Mouse (Mus musculus): ENCODE data around the gene Ticam1. TPM values are rescaled to one million over a fixed set of nuclear protein-coding genes. Genes with fewer than 3 reads are reported as not detected.

The Ticam1 gene
- polyA plus RNA-seq, 1 experiment from 2014 or later, result 4.2 TPM

DNA sequence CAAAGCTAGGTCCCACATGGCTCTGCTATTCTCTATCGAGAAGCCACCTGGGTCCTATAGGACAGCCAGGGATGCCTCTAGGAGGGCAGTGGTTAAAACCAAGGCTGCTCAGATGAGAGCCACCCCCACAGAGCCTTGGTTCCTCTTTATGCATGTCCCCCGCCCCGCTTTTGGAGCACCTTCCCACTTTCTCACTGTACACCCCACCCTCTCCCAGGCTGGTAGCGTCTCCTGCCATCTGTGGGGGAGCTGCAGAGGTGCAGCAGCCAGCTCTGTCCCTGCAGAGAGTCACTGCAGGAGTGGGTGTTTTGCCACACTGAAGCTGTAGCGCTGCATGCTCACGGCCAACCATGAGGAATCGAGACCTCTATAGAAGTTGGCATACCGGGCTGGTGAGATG is 6.7 kb upstream of the Ticam1 start:
- H3K9ac ChIP-seq (ENCODE audit: low read depth, low read length), result no peak overlapping the region
- no peak overlapping the region for H3K4me2 ChIP-seq (ENCODE audit: low read depth, low read length)
- WGBS (ENCODE audit: insufficient replicate concordance), result 71% methylated on average over 8 of the region's 8 CpGs
- no peaks in the 10 kb centered on the region for H3K27me3 ChIP-seq (ENCODE audit: control insufficient read depth, insufficient read depth, low read depth, low read length)
- no peak overlapping the region for H3K27ac ChIP-seq (ENCODE audit: low read length)
- H3K4me1 ChIP-seq (ENCODE audit: control insufficient read depth, low read depth, low read length), result peaks cover 35% of the 10 kb centered on the region
- H3K4me3 ChIP-seq (ENCODE audit: low read depth, low read length), result no peak overlapping the region
- no peak for ATAC-seq (ENCODE audit: low read depth)
- H3K36me3 ChIP-seq (ENCODE audit: control insufficient read depth, insufficient read depth), result peaks cover 20% of the 10 kb centered on the region
- H3K9me3 ChIP-seq (replicated peaks; ENCODE audit: control insufficient read depth, low read length), result no peaks in the 10 kb centered on the region

DNA sequence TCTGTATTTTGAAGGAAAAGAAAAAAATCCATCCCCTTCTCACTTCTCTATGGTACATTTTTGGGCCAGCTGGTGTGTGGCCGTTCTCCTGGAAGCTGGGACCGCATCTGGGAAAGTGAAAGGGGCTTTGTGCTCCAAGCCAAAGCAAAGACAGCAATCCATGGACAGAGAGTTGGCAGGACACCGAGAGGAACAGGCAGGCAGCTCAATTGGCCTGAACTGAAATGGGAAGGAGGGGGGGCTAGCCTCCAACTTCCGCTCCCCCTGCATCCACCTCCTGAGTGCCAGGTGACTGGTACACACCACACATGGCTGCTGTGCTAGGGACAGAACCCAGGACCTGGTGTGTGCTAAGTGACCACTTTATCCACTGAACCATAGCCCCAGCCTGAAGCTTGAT is 6.2 kb upstream of the Ticam1 start:
- no peak overlapping the region for H3K9ac ChIP-seq (ENCODE audit: low read depth, low read length)
- 77% methylated on average over 4 of the region's 4 CpGs for WGBS (ENCODE audit: insufficient replicate concordance)

GRCm38 (mm10) chr17:56281193-56281592 is 4.6 kb upstream of the Ticam1 start:
- Histone ChIP-seq H3K36me3 (ENCODE audit: control insufficient read depth, insufficient read depth) (peaks cover 20% of the 10 kb centered on the region), H3K4me1 (ENCODE audit: control insufficient read depth, low read depth, low read length) (peaks cover 30% of the 10 kb centered on the region), H3K4me2 (ENCODE audit: low read depth, low read length) (no peak overlapping the region), H3K9ac (ENCODE audit: low read depth, low read length) (no peak overlapping the region), H3K27ac (ENCODE audit: low read length) (0 out of 2 replicates have a peak overlapping the region, but pooled peaks have one; percentile 6), H3K4me3 (ENCODE audit: low read depth, low read length) (no peak overlapping the region), H3K27me3 (ENCODE audit: control insufficient read depth, insufficient read depth, low read depth, low read length) (no peaks in the 10 kb centered on the region), H3K9me3 (replicated peaks; ENCODE audit: control insufficient read depth, low read length) (no peaks in the 10 kb centered on the region)
- WGBS (ENCODE audit: insufficient replicate concordance), result 61% methylated on average over 12 of the region's 12 CpGs
- ATAC-seq (ENCODE audit: low read depth), result no peak

More for the DNA sequence above, 6.2 kb upstream of the Ticam1 start:
- H3K36me3 ChIP-seq (ENCODE audit: control insufficient read depth, insufficient read depth), result peaks cover 20% of the 10 kb centered on the region
- no peak overlapping the region for H3K27ac ChIP-seq (ENCODE audit: low read length)
- ATAC-seq (ENCODE audit: low read depth), result no peak
- peaks cover 35% of the 10 kb centered on the region for H3K4me1 ChIP-seq (ENCODE audit: control insufficient read depth, low read depth, low read length)
- no peak overlapping the region for H3K4me3 ChIP-seq (ENCODE audit: low read depth, low read length)
- no peak overlapping the region for H3K4me2 ChIP-seq (ENCODE audit: low read depth, low read length)
- no peaks in the 10 kb centered on the region for H3K27me3 ChIP-seq (ENCODE audit: control insufficient read depth, insufficient read depth, low read depth, low read length)
- no peaks in the 10 kb centered on the region for H3K9me3 ChIP-seq (replicated peaks; ENCODE audit: control insufficient read depth, low read length)

DNA sequence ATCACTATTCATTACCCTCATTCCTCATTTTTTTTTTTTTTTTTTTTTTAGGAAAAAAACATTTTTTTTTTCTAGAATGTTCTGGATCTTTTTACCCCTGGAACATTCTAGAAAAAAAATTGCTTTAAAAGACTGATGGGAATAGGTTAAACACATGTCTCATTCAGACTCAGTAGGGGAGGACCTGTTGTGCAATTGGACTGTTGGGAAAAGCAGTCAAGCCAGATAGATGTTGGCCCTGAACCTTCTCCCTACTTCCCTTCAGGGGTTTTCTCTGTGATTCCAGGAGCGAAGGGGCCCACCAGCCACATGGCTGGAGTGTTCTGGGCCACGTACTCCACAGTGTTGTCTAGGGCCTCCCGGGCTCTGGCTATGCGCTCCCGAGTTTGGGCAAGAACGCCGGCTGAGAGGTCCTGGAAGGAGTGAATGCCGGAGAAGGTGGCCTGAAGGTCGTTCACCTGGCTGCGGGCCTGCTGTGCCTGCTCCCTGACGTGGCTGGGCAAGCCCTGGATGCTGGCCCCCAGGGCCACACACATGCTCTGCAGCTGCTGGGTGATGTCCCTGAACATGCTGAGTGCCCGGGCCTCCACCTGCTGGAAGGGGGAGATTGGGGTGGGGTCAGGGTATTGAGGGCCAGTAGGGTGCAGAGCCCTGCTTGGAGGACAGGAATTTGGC is 3.0 kb upstream of the Ticam1 start:
- ATAC-seq (ENCODE audit: low read depth), result no peak
- peaks cover 38% of the 10 kb centered on the region for H3K4me1 ChIP-seq (ENCODE audit: control insufficient read depth, low read depth, low read length)
- peaks cover 12% of the 10 kb centered on the region for H3K36me3 ChIP-seq (ENCODE audit: control insufficient read depth, insufficient read depth)
- H3K9ac ChIP-seq (ENCODE audit: low read depth, low read length), result no peak overlapping the region
- H3K27me3 ChIP-seq (ENCODE audit: control insufficient read depth, insufficient read depth, low read depth, low read length), result no peaks in the 10 kb centered on the region
- WGBS (ENCODE audit: insufficient replicate concordance), result 89% methylated on average over 12 of the region's 12 CpGs
- no peak overlapping the region for H3K4me2 ChIP-seq (ENCODE audit: low read depth, low read length)
- H3K27ac ChIP-seq (ENCODE audit: low read length), result no peak overlapping the region
- H3K9me3 ChIP-seq (replicated peaks; ENCODE audit: control insufficient read depth, low read length), result no peaks in the 10 kb centered on the region
- H3K4me3 ChIP-seq (ENCODE audit: low read depth, low read length), result no peak overlapping the region

- peaks cover 10% of the 10 kb centered on the region for H3K36me3 ChIP-seq (ENCODE audit: control insufficient read depth, insufficient read depth)
- H3K9ac ChIP-seq (ENCODE audit: low read depth, low read length), result peak overlapping the region; percentile 53; the same call in 1 of the 2 replicates
- no peak overlapping the region for H3K4me3 ChIP-seq (ENCODE audit: low read depth, low read length)
- H3K27me3 ChIP-seq (ENCODE audit: control insufficient read depth, insufficient read depth, low read depth, low read length), result no peaks in the 10 kb centered on the region
- no peak for ATAC-seq (ENCODE audit: low read depth)
- no peak overlapping the region for H3K4me2 ChIP-seq (ENCODE audit: low read depth, low read length)
- no peaks in the 10 kb centered on the region for H3K9me3 ChIP-seq (replicated peaks; ENCODE audit: control insufficient read depth, low read length)
- H3K27ac ChIP-seq (ENCODE audit: low read length), result no peak overlapping the region
- peaks cover 47% of the 10 kb centered on the region for H3K4me1 ChIP-seq (ENCODE audit: control insufficient read depth, low read depth, low read length)
- WGBS (ENCODE audit: insufficient replicate concordance), result 82% methylated on average over 5 of the region's 5 CpGs
Measured at GRCm38 (mm10) chr17:56278340-56278739, 1.8 kb upstream of the Ticam1 start.

DNA sequence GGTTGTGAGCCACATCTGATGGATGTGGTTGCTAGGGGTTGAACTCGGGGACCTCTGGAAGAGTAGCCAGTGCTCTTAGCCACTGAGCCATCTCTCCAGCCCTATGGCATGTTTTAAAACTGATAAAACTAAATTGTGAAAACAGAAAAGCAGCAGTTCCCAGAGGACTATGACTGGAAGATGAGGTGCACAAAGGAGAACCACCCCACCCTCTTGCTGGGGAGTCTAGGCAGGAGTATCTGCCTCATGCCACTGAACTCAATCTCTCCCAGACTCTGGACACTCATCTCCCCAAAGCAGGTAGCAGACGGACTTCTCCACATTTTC is 944 bp upstream of the Ticam1 start:
- no peak for ATAC-seq (ENCODE audit: low read depth)
- H3K4me3 ChIP-seq (ENCODE audit: low read depth, low read length), result peak overlapping the region; percentile 79
- peak overlapping the region; percentile 90 for H3K27ac ChIP-seq (ENCODE audit: low read length)
- WGBS (ENCODE audit: insufficient replicate concordance), result 19% methylated on average over 2 of the region's 2 CpGs
- peak overlapping the region; percentile 53 for H3K9ac ChIP-seq (ENCODE audit: low read depth, low read length)
- peaks cover 55% of the 10 kb centered on the region for H3K4me1 ChIP-seq (ENCODE audit: control insufficient read depth, low read depth, low read length)
- H3K9me3 ChIP-seq (replicated peaks; ENCODE audit: control insufficient read depth, low read length), result no peaks in the 10 kb centered on the region
- H3K36me3 ChIP-seq (ENCODE audit: control insufficient read depth, insufficient read depth), result peaks cover 7% of the 10 kb centered on the region
- peak overlapping the region; percentile 88 for H3K4me2 ChIP-seq (ENCODE audit: low read depth, low read length)
- H3K27me3 ChIP-seq (ENCODE audit: control insufficient read depth, insufficient read depth, low read depth, low read length), result no peaks in the 10 kb centered on the region

GRCm38 (mm10) chr17:56275842-56276480 is 625 bp downstream of the Ticam1 start:
- H3K4me2 ChIP-seq (ENCODE audit: low read depth, low read length), result peak overlapping the region; percentile 88
- H3K27ac ChIP-seq (ENCODE audit: low read length), result peak overlapping the region; percentile 90
- no peaks in the 10 kb centered on the region for H3K9me3 ChIP-seq (replicated peaks; ENCODE audit: control insufficient read depth, low read length)
- WGBS (ENCODE audit: insufficient replicate concordance), result 13% methylated on average over 5 of the region's 5 CpGs
- H3K9ac ChIP-seq (ENCODE audit: low read depth, low read length), result peak overlapping the region; percentile 86
- H3K36me3 ChIP-seq (ENCODE audit: control insufficient read depth, insufficient read depth), result peaks cover 7% of the 10 kb centered on the region
- peak overlapping the region; percentile 79 for H3K4me3 ChIP-seq (ENCODE audit: low read depth, low read length)
- H3K4me1 ChIP-seq (ENCODE audit: control insufficient read depth, low read depth, low read length), result peaks cover 53% of the 10 kb centered on the region
- peak; percentile 41 for ATAC-seq (ENCODE audit: low read depth)
- H3K27me3 ChIP-seq (ENCODE audit: control insufficient read depth, insufficient read depth, low read depth, low read length), result no peaks in the 10 kb centered on the region

GRCm38 (mm10) chr17:56273986-56274385 is 2.6 kb downstream of the Ticam1 start:
- H3K9me3 ChIP-seq (replicated peaks; ENCODE audit: control insufficient read depth, low read length), result no peaks in the 10 kb centered on the region
- no peak overlapping the region for H3K9ac ChIP-seq (ENCODE audit: low read depth, low read length)
- H3K4me3 ChIP-seq (ENCODE audit: low read depth, low read length), result no peak overlapping the region
- peaks cover 55% of the 10 kb centered on the region for H3K4me1 ChIP-seq (ENCODE audit: control insufficient read depth, low read depth, low read length)
- ATAC-seq (ENCODE audit: low read depth), result no peak
- peak overlapping the region; percentile 1; the same call in 1 of the 2 replicates for H3K27ac ChIP-seq (ENCODE audit: low read length)
- H3K27me3 ChIP-seq (ENCODE audit: control insufficient read depth, insufficient read depth, low read depth, low read length), result no peaks in the 10 kb centered on the region
- 75% methylated on average over 5 of the region's 5 CpGs for WGBS (ENCODE audit: insufficient replicate concordance)
- H3K4me2 ChIP-seq (ENCODE audit: low read depth, low read length), result no peak overlapping the region
- H3K36me3 ChIP-seq (ENCODE audit: control insufficient read depth, insufficient read depth), result peaks cover 8% of the 10 kb centered on the region

DNA sequence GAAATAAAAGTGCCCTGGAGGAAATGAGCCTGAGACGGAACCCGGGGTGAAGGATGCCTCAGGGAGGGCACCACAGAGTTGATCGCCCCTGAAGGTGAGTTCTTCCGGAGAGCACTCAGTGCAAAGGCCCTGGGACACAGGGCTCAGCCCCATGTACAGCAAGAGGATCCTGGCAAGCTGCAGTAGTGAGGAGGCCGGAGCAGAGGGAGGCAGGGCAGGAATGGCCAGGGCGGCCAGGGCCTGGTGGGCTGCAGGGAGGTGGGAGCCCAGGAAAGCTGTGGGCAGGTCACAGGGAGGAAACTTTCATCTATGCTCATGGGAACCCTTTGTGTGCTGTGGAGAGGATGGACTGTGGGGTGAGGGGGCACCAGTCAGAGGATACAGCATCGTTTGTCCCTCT is 3.1 kb downstream of the Ticam1 start:
- WGBS (ENCODE audit: insufficient replicate concordance), result 77% methylated on average over 7 of the region's 7 CpGs
- Histone ChIP-seq H3K27me3 (ENCODE audit: control insufficient read depth, insufficient read depth, low read depth, low read length) (no peaks in the 10 kb centered on the region), H3K9me3 (replicated peaks; ENCODE audit: control insufficient read depth, low read length) (no peaks in the 10 kb centered on the region), H3K4me2 (ENCODE audit: low read depth, low read length) (no peak overlapping the region), H3K27ac (ENCODE audit: low read length) (no peak overlapping the region), H3K4me3 (ENCODE audit: low read depth, low read length) (no peak overlapping the region), H3K9ac (ENCODE audit: low read depth, low read length) (0 out of 2 replicates have a peak overlapping the region, but pooled peaks have one; percentile 0), H3K36me3 (ENCODE audit: control insufficient read depth, insufficient read depth) (peaks cover 8% of the 10 kb centered on the region), H3K4me1 (ENCODE audit: control insufficient read depth, low read depth, low read length) (peaks cover 55% of the 10 kb centered on the region)
- no peak for ATAC-seq (ENCODE audit: low read depth)
